Mouse (Mus musculus) liver (tissue): ENCODE data around the gene Prps1l1.
A peak's percentile ranks its signal among the peaks of the same experiment; 100 is the strongest.

ENCODE experiments used
- DNase-seq: peaks from one replicate; pipeline ENCODE4 v3.0.0-alpha.2; 2020; ENCODE audit warnings: mixed read lengths

The Prps1l1 gene

GRCm38 (mm10) chr12:34984461-34984860 is at the start of gene Prps1l1:
Gene Prps1l1 (plus strand): TSS chr12:34984761.
- no peak for DNase-seq

- peak; percentile 16 for DNase-seq
Observed at GRCm38 (mm10) chr12:34937918-34938317, 46.6 kb upstream of the Prps1l1 start.

GRCm38 (mm10) chr12:34949066-34949706 is 35.4 kb upstream of the Prps1l1 start:
- DNase-seq, result no peak

GRCm38 (mm10) chr12:34975991-34976390 is 8.6 kb upstream of the Prps1l1 start:
- DNase-seq, result no peak

GRCm38 (mm10) chr12:34985865-34986264 is 1.3 kb downstream of the Prps1l1 start:
- DNase-seq, result no peak

- DNase-seq, result no peak
Observed at GRCm38 (mm10) chr12:34989537-34990200, 5.1 kb downstream of the Prps1l1 start.

GRCm38 (mm10) chr12:34990387-34990786 is 5.8 kb downstream of the Prps1l1 start:
- DNase-seq, result no peak

GRCm38 (mm10) chr12:34991900-34992299 is 7.3 kb downstream of the Prps1l1 start:
- DNase-seq, result no peak

GRCm38 (mm10) chr12:34997597-34998182 is 13.1 kb downstream of the Prps1l1 start:
- no peak for DNase-seq

GRCm38 (mm10) chr12:34998778-34999467 is 14.4 kb downstream of the Prps1l1 start:
- no peak for DNase-seq

- no peak for DNase-seq
Observed at GRCm38 (mm10) chr12:35000323-35000722, 15.8 kb downstream of the Prps1l1 start.

- no peak for DNase-seq
Observed at GRCm38 (mm10) chr12:35005748-35006147, 21.2 kb downstream of the Prps1l1 start.

GRCm38 (mm10) chr12:35007851-35008250 is 23.3 kb downstream of the Prps1l1 start:
- DNase-seq, result no peak

- no peak for DNase-seq
Observed at GRCm38 (mm10) chr12:35008340-35009137, 24.0 kb downstream of the Prps1l1 start.

- DNase-seq, result no peak
Observed at GRCm38 (mm10) chr12:35011462-35011861, 26.9 kb downstream of the Prps1l1 start.

- no peak for DNase-seq
Observed at GRCm38 (mm10) chr12:35013950-35014349, 29.4 kb downstream of the Prps1l1 start.

- DNase-seq, result no peak
Observed at GRCm38 (mm10) chr12:35016056-35016455, 31.5 kb downstream of the Prps1l1 start.

- no peak for DNase-seq
Observed at GRCm38 (mm10) chr12:35016481-35017250, 32.1 kb downstream of the Prps1l1 start.

GRCm38 (mm10) chr12:35018679-35019237 is 34.2 kb downstream of the Prps1l1 start:
- DNase-seq, result peak; percentile 12

GRCm38 (mm10) chr12:35021285-35021684 is 36.7 kb downstream of the Prps1l1 start:
- DNase-seq, result no peak

- no peak for DNase-seq
Observed at GRCm38 (mm10) chr12:35022066-35022465, 37.5 kb downstream of the Prps1l1 start.
